Mouse (Mus musculus): ENCODE data around the gene Sez6. TPM values are rescaled to one million over a fixed set of nuclear protein-coding genes. Genes with fewer than 3 reads are reported as not detected.

The Sez6 gene
- total RNA-seq, 2 experiments from 2014 or later = not detected

DNA sequence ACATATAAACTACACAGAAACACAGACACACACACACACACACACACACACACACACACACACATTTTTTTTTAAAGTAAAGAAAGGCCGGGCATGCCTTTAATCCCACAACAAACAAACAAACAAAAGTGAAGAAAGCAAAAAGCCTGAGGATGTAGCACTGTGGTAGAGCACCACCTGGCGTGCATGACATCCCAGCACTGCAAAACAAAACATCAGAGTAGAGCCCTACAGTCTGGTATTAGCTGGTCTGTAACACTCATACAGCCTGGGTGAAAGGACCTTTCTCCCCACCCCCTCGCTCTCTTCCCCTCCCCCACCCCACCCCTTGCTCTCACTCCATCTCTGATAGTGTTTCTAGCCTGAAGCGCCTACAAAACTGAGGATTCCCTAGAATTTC, 45.3 kb downstream of the Sez6 start:
- ATAC-seq (replicated peaks; ENCODE audit: poor library complexity, severe bottlenecking) = no peak

DNA sequence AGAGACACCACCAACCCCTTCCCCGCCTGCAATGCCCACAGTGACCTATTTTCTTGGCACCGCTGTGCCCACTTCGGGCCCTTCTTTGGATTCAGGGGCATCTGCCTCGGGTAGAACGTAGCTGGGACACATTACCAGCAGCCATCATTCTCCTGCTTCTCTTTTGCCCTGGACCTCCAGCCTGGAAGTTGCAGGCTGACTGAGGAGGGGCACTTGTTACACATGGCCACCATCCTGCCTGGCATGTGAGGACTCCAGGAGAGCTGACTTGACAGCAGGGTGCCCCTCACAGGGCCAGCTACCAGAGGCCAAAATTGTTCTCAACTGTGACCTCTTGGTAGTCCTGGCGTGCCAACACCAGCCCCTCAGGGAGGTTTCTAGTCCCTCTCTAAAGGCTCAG, 47.6 kb downstream of the Sez6 start:
- ATAC-seq (replicated peaks; ENCODE audit: poor library complexity, severe bottlenecking) = no peak

DNA sequence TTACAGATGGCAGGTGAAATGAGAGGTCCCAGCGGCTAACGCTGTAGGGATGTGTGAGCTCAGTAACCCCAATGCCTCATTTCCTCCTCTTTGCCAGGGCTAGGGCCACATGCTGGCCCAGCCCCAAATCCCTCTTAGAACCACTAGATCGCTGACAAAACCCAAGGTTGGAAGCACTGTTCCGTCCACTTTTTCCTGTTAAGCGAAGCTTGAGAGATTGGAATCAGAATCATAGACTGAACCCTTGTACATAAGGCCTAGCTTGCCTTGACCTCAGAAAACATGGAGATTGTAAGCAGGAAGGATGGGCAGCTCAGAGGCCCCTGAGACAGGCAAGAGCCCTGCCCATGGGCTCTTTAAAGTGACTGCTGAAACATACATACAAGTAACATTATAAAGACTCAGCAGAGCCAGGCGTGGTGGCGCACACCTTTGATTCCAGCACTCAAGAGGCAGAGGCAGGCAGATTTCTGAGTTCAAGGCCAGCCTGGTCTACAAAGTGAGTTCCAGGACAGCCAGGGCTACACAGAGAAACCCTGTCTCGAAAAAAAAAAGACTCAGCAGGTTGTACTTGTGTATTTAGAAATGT, 48.7 kb downstream of the Sez6 start:
- no peak for ATAC-seq (replicated peaks; ENCODE audit: poor library complexity, severe bottlenecking)

DNA sequence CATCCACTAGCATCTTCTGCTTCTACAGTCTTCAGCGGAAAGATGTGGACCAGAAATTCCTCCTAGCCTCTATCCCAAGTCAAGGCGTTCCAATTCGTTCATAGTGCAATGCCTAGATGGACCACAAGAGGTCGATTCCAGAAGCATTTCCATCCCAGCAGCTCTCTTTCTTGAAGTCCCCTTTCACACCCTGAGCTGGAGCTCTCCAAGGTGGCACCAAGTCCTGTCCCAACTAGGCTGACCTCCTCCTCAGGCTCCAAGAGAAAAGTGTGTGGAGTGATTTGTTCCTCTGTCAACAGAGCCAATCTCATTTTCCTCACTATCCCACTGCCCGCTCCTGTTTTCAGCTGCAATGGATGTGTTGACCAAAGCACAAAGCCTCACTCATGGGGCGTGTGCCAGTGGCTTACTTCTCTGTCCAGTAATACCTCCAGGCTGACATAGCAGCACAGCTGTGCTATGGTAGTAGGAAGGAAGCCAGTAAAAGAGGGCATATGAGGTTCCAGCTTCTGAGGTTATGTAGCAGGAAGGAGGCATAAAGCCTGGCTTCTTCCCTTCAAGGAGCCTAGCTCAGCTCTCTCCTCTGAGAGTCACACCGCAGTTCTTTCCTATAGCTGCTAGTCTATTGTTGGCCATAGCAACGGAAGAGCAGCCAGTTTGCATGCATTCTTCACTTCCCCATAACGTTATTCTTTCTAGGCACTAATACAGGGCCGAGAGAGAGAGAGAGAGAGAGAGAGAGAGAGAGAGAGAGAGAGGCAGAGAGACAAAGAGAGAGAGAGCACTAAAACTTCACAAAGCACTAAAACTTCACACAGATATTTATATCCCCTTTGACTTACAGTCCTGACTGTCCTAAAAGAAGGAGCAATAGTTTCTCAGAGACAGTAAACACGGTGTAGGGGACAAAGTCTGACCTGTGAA, 49.9 kb downstream of the Sez6 start:
- peak; percentile 18 for ATAC-seq (replicated peaks; ENCODE audit: poor library complexity, severe bottlenecking)

DNA sequence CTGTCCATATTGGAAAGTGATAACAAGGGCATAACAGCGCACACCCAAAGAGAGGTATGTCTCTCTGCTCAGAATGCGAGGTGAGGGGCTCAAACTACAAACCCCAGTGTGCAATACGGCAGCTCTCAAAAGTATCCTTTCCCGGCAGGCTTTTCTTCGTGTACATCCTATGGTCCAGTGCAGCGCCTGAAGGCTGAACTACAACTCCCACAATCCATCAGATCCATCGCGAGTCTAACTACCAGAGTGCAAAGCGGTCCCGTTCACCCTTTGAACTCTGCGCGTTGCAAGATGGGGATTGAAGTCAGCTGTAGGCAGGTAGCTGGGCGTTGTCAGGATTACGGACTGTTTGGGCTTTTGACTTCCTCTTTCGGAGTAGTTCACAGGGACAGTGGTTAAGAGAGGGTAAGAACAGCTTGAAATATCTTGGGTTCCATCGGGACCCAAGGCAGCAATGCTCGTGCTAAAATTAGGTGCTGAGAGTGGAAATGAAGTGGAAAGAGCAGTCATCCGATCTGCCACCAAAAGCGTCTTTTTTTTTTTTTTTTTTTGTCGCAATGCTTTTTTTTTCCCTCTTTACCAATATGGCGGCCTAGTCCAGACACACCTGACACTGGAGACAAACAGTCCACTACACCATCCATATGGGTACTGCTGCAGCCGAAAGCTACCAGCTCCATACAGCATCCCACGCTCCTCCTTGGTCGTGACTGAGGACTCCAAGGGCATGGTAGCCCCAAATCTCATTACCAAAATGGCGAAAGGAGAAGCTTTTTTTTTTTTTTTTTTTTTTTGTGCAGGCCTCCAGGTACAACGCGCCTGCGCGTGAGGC, 51.2 kb downstream of the Sez6 start:
- ATAC-seq (replicated peaks; ENCODE audit: poor library complexity, severe bottlenecking) = peak; percentile 67

DNA sequence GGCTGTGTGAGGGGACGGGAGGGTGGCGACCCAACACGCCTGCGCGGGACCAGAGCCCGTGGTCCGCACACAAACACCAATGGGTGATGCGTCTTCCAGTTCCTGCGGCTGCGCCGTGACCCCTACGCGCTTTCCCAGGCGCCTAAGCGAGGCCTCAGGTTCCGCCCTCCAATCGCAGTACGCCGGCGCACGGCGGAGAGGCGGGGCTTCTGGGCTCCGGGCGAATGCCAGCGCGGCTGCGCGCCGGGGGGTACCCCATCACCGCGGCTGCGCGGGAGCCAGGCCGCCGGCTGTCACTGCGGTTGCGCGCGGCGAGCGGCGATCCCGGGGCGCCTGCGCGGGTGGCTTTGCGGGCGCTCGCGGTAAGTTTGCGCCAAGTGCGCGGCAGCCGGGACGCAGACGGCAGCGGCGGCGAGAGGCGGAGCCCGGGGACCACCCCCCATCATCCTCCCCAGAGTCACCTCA, 51.9 kb downstream of the Sez6 start, which contains the start of gene Phf12:
Gene Phf12 (plus strand): TSS at position 314 of the 465 bp plus-strand sequence.
- peak; percentile 72 for ATAC-seq (replicated peaks; ENCODE audit: poor library complexity, severe bottlenecking)

DNA sequence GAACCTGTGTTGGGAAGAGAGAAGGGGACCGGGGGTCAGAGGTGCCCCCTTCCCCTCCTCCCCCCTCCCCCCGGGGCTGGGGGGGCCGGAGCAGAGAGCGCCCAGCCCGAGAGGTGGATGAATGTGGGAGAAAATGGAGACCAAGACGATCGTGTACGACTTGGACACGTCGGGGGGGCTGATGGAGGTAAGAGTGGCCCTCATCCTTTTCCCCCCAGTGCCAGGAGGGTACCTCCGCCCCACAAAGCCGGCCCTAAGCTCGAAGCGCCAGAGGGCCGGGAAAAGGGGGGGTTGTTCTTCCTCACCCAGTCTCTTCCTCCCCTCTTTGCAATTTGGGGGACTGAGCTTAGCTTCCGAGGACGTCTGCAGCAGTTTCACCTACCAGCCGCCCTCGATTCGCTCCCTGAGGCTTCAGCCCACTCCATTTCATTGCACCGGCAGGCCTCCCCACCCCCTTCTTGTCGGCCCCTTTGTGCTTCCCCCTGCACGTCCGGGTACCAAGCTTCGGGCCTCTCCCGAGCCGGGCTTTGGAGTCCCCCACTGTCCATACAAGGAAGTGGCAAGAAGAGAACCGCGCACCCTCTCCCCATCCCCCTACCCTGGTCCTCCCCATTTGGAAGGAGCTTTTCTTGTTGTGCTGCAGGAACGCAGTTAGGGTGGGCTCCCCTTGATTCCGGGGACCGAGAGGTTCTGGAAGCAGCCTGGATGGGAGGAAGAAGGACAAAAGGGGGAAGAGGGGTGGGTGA, 52.8 kb downstream of the Sez6 start:
- peak; percentile 13; the same call in 1 of the 2 replicates for ATAC-seq (replicated peaks; ENCODE audit: poor library complexity, severe bottlenecking)

DNA sequence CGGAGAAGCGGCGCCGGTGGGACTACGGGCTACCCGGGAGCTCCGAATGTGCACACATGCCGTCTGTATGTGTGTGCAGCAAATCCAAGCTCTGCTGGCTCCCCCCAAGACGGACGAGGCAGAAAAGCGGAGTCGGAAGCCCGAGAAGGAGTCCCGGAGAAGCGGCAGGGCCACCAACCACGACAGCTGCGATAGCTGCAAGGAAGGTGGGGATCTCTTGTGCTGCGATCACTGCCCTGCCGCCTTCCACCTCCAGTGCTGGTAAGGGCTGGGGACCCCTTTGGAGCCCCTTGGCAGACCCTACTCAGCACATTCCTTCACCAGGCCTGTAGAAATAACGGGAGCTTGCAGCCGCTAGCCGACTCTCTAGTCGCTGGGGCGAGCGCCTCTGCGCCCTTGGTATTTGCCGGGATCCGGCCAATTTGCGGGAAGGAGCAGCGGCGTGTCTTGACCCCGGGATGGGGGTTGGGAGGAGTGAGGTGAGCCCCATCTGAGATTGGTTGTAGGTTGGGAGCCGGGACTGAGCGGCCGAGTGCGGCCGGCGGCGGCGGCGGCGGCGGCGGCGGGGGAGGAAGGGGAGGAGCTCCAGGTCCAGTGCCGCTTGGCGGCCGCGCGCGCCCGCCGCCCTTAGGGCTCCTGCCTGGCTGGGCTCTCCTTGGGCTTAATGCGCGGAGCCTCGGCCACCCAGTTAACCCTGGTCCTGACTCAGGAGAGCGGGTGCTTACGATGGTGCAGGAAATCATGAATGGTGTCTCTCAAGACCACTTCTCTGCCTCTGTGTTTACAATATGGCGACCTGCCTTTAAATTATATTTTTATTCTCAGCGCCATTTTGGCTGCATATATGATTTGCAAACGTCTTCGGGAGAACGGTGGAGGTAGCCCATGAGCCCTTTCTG, 53.6 kb downstream of the Sez6 start:
- no peak for ATAC-seq (replicated peaks; ENCODE audit: poor library complexity, severe bottlenecking)

DNA sequence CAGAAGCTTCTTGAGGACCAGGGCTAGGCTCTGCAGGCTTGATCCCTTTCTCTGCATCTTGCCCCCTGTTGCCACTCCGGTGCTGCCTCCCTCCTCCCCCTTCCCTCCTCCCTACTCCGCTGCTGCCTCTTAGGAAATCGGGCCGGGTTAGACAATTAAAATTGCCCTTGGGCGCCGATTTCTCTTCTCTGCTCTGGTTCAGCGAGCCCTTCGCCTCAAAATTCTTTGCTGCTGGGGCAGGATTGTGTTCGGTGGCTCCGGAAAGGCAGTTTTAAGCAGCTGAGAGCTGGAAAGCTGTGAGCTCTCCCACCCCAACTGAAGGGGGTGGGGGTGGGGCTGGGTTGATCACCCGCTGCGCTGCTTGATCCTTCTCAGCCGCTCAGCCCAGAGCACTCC, 54.2 kb downstream of the Sez6 start:
- ATAC-seq (replicated peaks; ENCODE audit: poor library complexity, severe bottlenecking) = no peak

DNA sequence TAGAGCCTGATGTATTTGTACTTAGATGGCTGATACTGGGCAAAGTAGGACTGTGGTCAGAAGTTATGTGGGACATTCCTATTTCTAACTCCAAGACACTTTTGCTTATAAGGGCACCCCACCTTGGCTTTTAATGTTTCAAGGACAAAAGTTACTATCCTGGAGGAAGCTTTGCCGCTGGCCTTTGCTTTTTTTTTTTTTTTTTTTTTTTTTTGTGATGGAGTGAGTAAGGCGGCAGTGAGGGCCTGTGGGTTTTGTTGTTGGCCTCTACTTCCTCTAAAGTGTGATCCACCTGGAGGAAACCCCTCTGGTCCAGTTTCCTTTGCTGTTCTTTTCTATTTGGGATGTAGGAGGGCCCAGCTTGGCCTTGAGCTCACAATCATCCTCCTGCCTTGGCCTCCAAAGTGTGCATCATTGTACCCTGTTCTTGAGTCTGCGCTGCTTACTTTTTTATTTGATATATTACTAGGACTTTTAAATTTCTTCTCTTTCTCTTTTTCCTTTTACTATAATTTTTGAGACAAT, 55.0 kb downstream of the Sez6 start:
- ATAC-seq (replicated peaks; ENCODE audit: poor library complexity, severe bottlenecking) = no peak

DNA sequence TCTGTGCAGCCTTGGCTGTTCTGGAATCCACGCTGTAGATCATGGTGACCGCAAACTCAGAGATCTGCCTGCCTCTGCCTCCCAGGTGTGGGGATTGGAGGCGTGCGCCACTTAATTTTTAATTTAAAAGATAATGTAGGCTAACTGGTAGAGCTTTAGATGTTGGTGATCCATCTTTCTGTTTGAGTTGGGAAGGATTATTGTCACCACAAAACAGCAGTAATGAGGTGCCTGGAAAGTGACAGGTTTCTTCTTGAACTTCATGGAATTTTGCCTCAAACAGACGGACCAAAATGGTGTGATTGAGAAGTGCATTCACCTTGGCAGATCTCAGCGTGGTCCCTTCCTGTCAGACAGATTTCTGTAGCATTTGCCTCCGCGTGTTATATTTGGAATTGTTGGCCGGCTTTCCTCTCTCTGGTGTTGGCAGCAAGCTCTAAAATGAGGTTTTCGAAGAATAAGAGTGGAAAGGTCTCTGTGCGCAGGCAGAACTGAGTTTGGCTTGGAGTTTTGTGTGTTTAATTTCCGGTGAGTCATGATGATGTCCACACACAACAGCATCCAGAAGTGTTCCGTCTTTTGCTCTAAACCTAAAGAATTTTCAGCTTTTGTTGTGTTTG, 58.6 kb downstream of the Sez6 start:
- no peak for ATAC-seq (replicated peaks; ENCODE audit: poor library complexity, severe bottlenecking)

DNA sequence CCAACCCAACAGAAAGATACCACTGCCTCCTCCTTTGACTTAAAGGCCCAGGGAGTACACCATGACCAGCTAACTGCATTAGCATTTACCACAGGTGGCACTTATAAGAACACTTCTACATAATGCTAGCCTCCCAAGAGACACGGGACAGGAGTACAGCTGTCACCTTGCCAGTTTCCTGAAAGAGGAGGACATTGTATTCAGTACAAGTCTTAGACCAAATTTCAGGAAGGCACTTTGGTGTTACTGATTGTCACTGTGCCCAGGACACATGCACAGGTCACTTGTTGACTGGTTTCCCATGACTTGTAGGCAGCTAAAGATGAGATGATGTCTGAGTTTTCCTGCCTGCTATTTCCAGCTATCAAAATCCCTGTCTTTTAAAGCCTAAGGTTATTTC, 65.0 kb downstream of the Sez6 start:
- ATAC-seq (replicated peaks; ENCODE audit: poor library complexity, severe bottlenecking) = no peak

DNA sequence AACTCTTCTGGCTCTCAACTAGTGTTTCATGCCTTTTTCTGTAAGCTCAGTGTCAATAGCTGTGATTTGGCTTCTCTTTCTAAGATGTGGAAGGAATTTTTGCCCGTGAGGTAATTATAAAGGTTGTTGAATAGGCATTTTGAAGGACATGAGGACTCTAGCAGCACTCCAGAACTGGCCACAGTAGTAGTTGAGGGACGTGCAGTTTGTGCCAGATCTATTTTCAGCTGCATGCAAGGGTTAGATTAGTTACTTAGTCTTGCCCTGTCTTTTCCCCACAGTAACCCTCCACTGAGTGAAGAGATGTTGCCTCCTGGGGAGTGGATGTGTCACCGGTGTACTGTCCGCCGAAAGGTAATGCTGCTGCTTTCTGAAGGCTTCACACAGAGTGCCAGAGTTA, 75.8 kb downstream of the Sez6 start:
- ATAC-seq (replicated peaks; ENCODE audit: poor library complexity, severe bottlenecking) = no peak

DNA sequence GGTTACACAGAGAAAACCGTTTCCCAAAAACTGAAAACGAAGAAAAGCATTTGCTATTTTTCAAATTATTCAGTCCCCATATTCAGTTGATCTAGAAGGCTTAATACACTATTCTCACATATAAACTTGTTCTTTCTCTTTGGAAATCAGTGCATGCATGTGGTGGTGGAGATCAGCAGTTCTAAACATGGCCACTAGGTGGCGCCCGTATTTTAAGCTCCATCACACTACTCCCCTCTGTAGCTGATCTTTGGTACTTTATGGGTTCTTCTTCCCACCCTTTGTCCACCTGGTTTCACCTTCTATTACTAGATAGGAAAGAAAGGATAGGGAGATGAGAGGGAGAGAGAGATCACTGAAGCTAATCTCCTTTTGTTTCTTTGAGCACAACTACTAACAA, 89.1 kb downstream of the Sez6 start:
- ATAC-seq (replicated peaks; ENCODE audit: poor library complexity, severe bottlenecking) = peak; percentile 62

DNA sequence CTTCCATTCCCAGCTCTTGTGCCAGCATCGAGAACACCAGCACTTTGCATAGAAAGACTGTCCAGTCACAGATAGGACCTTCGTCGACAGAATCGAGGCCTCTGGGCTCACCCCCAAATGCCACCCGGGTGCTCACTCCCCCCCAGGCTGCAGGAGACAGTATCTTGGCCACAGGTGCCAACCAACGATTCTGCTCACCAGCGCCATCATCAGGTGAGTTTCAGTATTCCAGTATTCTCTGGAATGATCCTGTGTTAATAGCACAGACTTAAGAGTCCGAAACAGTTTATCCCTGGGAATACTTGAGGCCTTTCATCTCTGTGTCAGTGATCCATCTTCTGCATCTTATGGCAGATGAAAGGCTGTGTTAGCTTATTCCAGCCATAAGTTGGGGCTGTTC, 93.0 kb downstream of the Sez6 start:
- peak; percentile 44; the same call in 1 of the 2 replicates for ATAC-seq (replicated peaks; ENCODE audit: poor library complexity, severe bottlenecking)

All from granulocyte monocyte progenitor cell, adult 5-6 weeks (primary cell).